Mouse (Mus musculus) effector memory CD4-positive, alpha-beta T cell, adult 5 months (primary cell): ENCODE results near the gene Tgfbr3l. TPM values are rescaled to one million over a fixed set of nuclear protein-coding genes. Genes with fewer than 3 reads are reported as not detected.

Source experiments
- polyA plus RNA-seq: library from polyadenylated mRNA; unstranded; fragments of 100-300 nt; shearing (Covaris generic); gene quantifications from one replicate; pipeline ENCODE4 v1.2.1, GENCODE M21; 2017

The Tgfbr3l gene
- 3.8 TPM for polyA plus RNA-seq

GRCm38 (mm10) chr8:4247951-4248540 lies at the start of gene Tgfbr3l:
Tgfbr3l (plus strand) TSS chr8:4248214.

GRCm38 (mm10) chr8:4216791-4217621 lies 31.0 kb upstream of the Tgfbr3l start, which contains the start of gene Prr36:
Prr36 (minus strand) TSS chr8:4217459.

GRCm38 (mm10) chr8:4226739-4227347 lies 21.2 kb upstream of the Tgfbr3l start, which contains the start of gene Lrrc8e:
Lrrc8e (plus strand) TSS chr8:4226827.

GRCm38 (mm10) chr8:4238434-4239192 lies 9.4 kb upstream of the Tgfbr3l start, which contains the start of the genes Map2k7 and Gm49320:
Map2k7 (plus strand) TSS chr8:4238740.
Gm49320 (plus strand) TSS chr8:4238865.

GRCm38 (mm10) chr8:4252934-4253841 lies 5.2 kb downstream of the Tgfbr3l start, which contains the start of gene Snapc2:
Snapc2 (plus strand) TSS chr8:4253080.

GRCm38 (mm10) chr8:4259125-4259804 lies 11.3 kb downstream of the Tgfbr3l start, which contains the start of gene Ctxn1:
Ctxn1 (minus strand) TSS chr8:4259274.

DNA sequence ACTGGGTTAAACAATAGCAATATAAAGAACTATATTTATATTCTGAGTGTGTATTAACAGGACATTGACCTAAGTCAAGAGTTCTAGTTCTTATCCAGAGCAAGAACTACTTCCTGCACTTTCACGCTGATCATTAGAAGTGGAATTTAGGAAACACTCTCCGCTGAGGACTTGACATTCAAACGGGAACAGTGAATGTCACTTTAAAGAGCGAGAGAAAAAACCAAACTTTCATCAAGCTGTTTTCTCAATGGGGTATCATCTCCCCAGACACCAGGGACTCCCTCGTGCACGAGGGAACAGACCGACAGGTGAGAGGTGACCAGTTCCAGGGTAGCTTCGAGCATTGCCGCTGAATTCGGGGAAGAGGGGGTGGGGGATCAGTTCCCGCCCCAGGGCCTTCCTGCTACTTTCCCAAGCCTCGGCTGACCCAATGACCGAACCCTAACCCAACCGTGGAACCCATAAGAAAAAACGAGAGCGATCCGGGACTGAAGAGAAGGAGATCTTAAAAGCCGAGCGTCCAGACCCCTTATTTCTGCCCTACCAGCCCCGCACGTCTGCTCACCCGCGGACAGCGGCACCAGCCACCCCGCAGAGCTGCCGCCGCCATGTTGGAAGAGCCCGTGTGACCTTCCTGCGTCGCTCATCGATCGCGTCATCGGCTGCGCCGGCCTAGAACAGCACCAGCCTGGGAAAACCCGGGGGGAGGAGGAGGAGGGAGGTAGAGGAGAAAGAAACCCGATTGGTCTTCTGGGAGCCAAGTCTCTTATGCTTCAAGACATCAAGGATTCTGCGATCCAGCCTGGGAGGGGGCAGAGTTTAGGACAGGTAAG lies 27.5 kb downstream of the Tgfbr3l start, which contains the start of gene Timm44:
Timm44 (minus strand) TSS at position 639 of the 836 bp plus-strand sequence.

Other genes starting within 250 kb of the Tgfbr3l start
- not detected for gene Cd209f, start 142.4 kb upstream of the Tgfbr3l start, polyA plus RNA-seq
- 0.14 TPM for gene Cd209g, start 114.1 kb upstream of the Tgfbr3l start, polyA plus RNA-seq
- gene Evi5l, start 81.6 kb upstream of the Tgfbr3l start, polyA plus RNA-seq = 16.1 TPM
- 0.12 TPM for gene Prr36, start 30.8 kb upstream of the Tgfbr3l start, polyA plus RNA-seq
- gene Lrrc8e, start 21.4 kb upstream of the Tgfbr3l start, polyA plus RNA-seq = 0.11 TPM
- gene Map2k7, start 9.5 kb upstream of the Tgfbr3l start, polyA plus RNA-seq = 84.7 TPM
- gene Gm49320, start 9.3 kb upstream of the Tgfbr3l start, polyA plus RNA-seq = not detected
- gene Snapc2, start 4.9 kb downstream of the Tgfbr3l start, polyA plus RNA-seq = 19.7 TPM
- 0.52 TPM for gene Ctxn1, start 11.1 kb downstream of the Tgfbr3l start, polyA plus RNA-seq
- 49.7 TPM for gene Timm44, start 27.7 kb downstream of the Tgfbr3l start, polyA plus RNA-seq
- gene Ccl25, start 77.0 kb downstream of the Tgfbr3l start, polyA plus RNA-seq = 7.8 TPM
- gene Elavl1, start 77.2 kb downstream of the Tgfbr3l start, polyA plus RNA-seq = 244 TPM
- 49.8 TPM for gene Cers4, start 244.8 kb downstream of the Tgfbr3l start, polyA plus RNA-seq